Mouse (Mus musculus) neural tube, embryonic 10.5 days (tissue): Measurements from ENCODE around the gene Rnf13.

ENCODE experiments used
- DNase-seq: peaks from one replicate; pipeline ENCODE4 v3.0.0-alpha.2; 2017; ENCODE audit warnings: low spot score; ENCODE audit errors: extremely low spot score

Gene Rnf13

GRCm38 (mm10) chr3:57845786-57846661 is 110.2 kb downstream of the Rnf13 start:
- peak; percentile 28 for DNase-seq

GRCm38 (mm10) chr3:57846662-57846911 is 110.7 kb downstream of the Rnf13 start:
- no peak for DNase-seq

GRCm38 (mm10) chr3:57846912-57847759 is 111.3 kb downstream of the Rnf13 start:
- peak; percentile 83 for DNase-seq

- DNase-seq: peak; percentile 89
Measured at GRCm38 (mm10) chr3:57847760-57848185, 111.9 kb downstream of the Rnf13 start, which contains the start of gene Pfn2. Gene Pfn2 (minus strand): TSS chr3:57848079.

GRCm38 (mm10) chr3:57882945-57883344 is 147.1 kb downstream of the Rnf13 start:
- DNase-seq: no peak
